Mouse (Mus musculus): ENCODE measurements around the gene Rpl37. TPM values are rescaled to one million over a fixed set of nuclear protein-coding genes. Genes with fewer than 3 reads are reported as not detected.

The Rpl37 gene
- polyA plus RNA-seq, 1 experiment from 2014 or later: 249 TPM

DNA sequence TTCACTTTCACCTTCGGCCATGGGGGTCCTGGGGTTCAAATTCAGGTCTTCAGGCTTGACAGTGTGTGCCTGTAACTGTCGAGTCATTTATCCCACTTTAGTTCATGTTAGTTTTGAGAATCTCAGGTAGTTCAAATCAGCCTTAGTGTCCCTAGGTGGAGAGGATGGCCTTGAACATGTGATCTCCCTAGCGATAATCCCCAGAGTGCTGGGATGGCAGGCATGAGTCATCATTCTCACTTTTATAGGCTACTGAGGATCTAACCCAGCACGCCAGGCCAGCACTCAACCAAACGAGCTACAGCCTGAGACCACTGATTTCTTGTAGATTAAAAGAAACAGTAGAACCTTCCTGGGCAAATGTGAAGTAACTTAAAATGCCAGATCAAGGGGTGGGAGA lies 25.6 kb downstream of the Rpl37 start:
- Histone ChIP-seq H3K9ac (ENCODE audit: low read depth, low read length) (no peak overlapping the region), H3K4me2 (ENCODE audit: low read depth, low read length) (0 out of 2 replicates have a peak overlapping the region, but pooled peaks have one; percentile 18), H3K36me3 (ENCODE audit: control insufficient read depth, insufficient read depth) (no peaks in the 10 kb centered on the region; the same call in 1 of the 2 replicates), H3K4me1 (ENCODE audit: control insufficient read depth, low read depth, low read length) (peaks cover 56% of the 10 kb centered on the region), H3K27ac (ENCODE audit: low read length) (peak overlapping the region; percentile 85), H3K4me3 (ENCODE audit: low read depth, low read length) (no peak overlapping the region), H3K27me3 (ENCODE audit: control insufficient read depth, insufficient read depth, low read depth, low read length) (no peaks in the 10 kb centered on the region), H3K9me3 (replicated peaks; ENCODE audit: control insufficient read depth, low read length) (no peaks in the 10 kb centered on the region)
- 30% methylated on average over 5 of the region's 5 CpGs for WGBS (ENCODE audit: insufficient replicate concordance)
- ATAC-seq (ENCODE audit: low read depth): no peak

GRCm38 (mm10) chr15:5142714-5143113 lies 26.3 kb downstream of the Rpl37 start:
- H3K4me2 ChIP-seq (ENCODE audit: low read depth, low read length): no peak overlapping the region
- no peaks in the 10 kb centered on the region for H3K9me3 ChIP-seq (replicated peaks; ENCODE audit: control insufficient read depth, low read length)
- H3K27ac ChIP-seq (ENCODE audit: low read length): peak overlapping the region; percentile 85
- H3K27me3 ChIP-seq (ENCODE audit: control insufficient read depth, insufficient read depth, low read depth, low read length): no peaks in the 10 kb centered on the region
- H3K4me3 ChIP-seq (ENCODE audit: low read depth, low read length): no peak overlapping the region
- WGBS (ENCODE audit: insufficient replicate concordance): 46% methylated on average over 5 of the region's 5 CpGs
- no peak overlapping the region for H3K9ac ChIP-seq (ENCODE audit: low read depth, low read length)
- peaks cover 50% of the 10 kb centered on the region for H3K4me1 ChIP-seq (ENCODE audit: control insufficient read depth, low read depth, low read length)
- H3K36me3 ChIP-seq (ENCODE audit: control insufficient read depth, insufficient read depth): no peaks in the 10 kb centered on the region; the same call in 1 of the 2 replicates
- no peak for ATAC-seq (ENCODE audit: low read depth)

- under 1% methylated on average over 46 of the region's 80 CpGs for WGBS (ENCODE audit: insufficient replicate concordance)
- Histone ChIP-seq H3K36me3 (ENCODE audit: control insufficient read depth, insufficient read depth) (no peaks in the 10 kb centered on the region; the same call in 1 of the 2 replicates), H3K4me1 (ENCODE audit: control insufficient read depth, low read depth, low read length) (peaks cover 45% of the 10 kb centered on the region), H3K9me3 (replicated peaks; ENCODE audit: control insufficient read depth, low read length) (no peaks in the 10 kb centered on the region), H3K27ac (ENCODE audit: low read length) (peak within 1 kb of the TSS; percentile 94), H3K4me3 (ENCODE audit: low read depth, low read length) (peak within 1 kb of the TSS; percentile 99), H3K9ac (ENCODE audit: low read depth, low read length) (peak within 1 kb of the TSS; percentile 97), H3K4me2 (ENCODE audit: low read depth, low read length) (peak within 1 kb of the TSS; percentile 84), H3K27me3 (ENCODE audit: control insufficient read depth, insufficient read depth, low read depth, low read length) (no peaks in the 10 kb centered on the region)
- peak; percentile 83 for ATAC-seq (ENCODE audit: low read depth)
Observed at GRCm38 (mm10) chr15:5143361-5144020, 27.0 kb downstream of the Rpl37 start, which contains the start of gene Prkaa1. Gene Prkaa1 (plus strand): TSS chr15:5143861.

DNA sequence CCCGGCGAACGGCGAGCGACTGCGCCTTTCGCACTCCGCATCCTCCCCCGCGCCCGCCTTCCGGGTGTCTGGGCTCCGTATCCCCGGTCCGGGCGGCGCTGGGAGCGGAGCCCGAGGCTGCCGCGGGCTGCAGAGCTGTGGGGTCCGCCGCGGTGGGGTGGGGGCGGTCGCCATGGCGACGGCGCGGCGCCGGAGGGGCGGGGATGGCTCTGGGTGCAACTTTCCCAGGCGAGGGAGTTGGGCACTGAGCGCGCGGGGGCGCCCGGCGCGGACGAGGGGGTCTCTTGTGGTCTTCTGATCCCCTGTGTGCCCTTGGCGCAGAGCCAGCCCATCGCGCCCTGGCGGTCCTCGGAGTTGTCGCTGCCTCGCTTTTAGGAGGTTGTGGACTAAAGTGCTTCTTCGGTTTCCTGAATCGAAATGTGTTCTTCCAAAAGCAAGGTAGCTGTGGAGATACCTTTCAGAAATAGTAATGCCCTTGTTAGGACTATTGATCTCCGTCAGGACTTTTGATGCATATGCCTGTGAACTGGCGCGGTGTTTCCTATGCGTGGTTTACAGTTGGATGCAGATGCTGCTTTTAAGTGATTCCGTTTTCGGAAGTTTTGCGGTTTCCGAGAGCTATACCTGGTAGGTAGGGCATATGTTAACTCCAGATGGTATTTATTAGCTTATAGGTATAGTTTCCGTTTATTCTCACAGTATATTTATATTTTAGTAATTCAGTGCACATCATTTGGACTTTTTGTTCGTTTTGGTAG lies 27.8 kb downstream of the Rpl37 start:
- Histone ChIP-seq H3K4me1 (ENCODE audit: control insufficient read depth, low read depth, low read length) (peaks cover 42% of the 10 kb centered on the region), H3K4me2 (ENCODE audit: low read depth, low read length) (peak overlapping the region; percentile 84), H3K9me3 (replicated peaks; ENCODE audit: control insufficient read depth, low read length) (no peaks in the 10 kb centered on the region), H3K27ac (ENCODE audit: low read length) (peak overlapping the region; percentile 94), H3K9ac (ENCODE audit: low read depth, low read length) (peak overlapping the region; percentile 97), H3K4me3 (ENCODE audit: low read depth, low read length) (peak overlapping the region; percentile 99), H3K27me3 (ENCODE audit: control insufficient read depth, insufficient read depth, low read depth, low read length) (no peaks in the 10 kb centered on the region), H3K36me3 (ENCODE audit: control insufficient read depth, insufficient read depth) (no peaks in the 10 kb centered on the region; the same call in 1 of the 2 replicates)
- peak; percentile 32 for ATAC-seq (ENCODE audit: low read depth)
- under 1% methylated on average over 58 of the region's 61 CpGs for WGBS (ENCODE audit: insufficient replicate concordance)

GRCm38 (mm10) chr15:5145196-5145945 lies 28.9 kb downstream of the Rpl37 start:
- H3K36me3 ChIP-seq (ENCODE audit: control insufficient read depth, insufficient read depth): no peaks in the 10 kb centered on the region; the same call in 1 of the 2 replicates
- peak overlapping the region; percentile 97 for H3K9ac ChIP-seq (ENCODE audit: low read depth, low read length)
- H3K4me2 ChIP-seq (ENCODE audit: low read depth, low read length): peak overlapping the region; percentile 84
- H3K9me3 ChIP-seq (replicated peaks; ENCODE audit: control insufficient read depth, low read length): no peaks in the 10 kb centered on the region
- H3K27ac ChIP-seq (ENCODE audit: low read length): peak overlapping the region; percentile 54
- ATAC-seq (ENCODE audit: low read depth): no peak
- 55% methylated on average over 9 of the region's 9 CpGs for WGBS (ENCODE audit: insufficient replicate concordance)
- H3K4me3 ChIP-seq (ENCODE audit: low read depth, low read length): peak overlapping the region; percentile 99
- no peaks in the 10 kb centered on the region for H3K27me3 ChIP-seq (ENCODE audit: control insufficient read depth, insufficient read depth, low read depth, low read length)
- peaks cover 34% of the 10 kb centered on the region for H3K4me1 ChIP-seq (ENCODE audit: control insufficient read depth, low read depth, low read length)

- Histone ChIP-seq H3K27ac (ENCODE audit: low read length) (no peak overlapping the region), H3K9ac (ENCODE audit: low read depth, low read length) (no peak overlapping the region)
- 77% methylated on average over 4 of the region's 4 CpGs for WGBS (ENCODE audit: insufficient replicate concordance)
Observed at GRCm38 (mm10) chr15:5149187-5149586, 32.7 kb downstream of the Rpl37 start.

GRCm38 (mm10) chr15:5152171-5152570 lies 35.7 kb downstream of the Rpl37 start:
- no peak for ATAC-seq (ENCODE audit: low read depth)
- Histone ChIP-seq H3K4me1 (ENCODE audit: control insufficient read depth, low read depth, low read length) (peaks cover 8% of the 10 kb centered on the region), H3K9me3 (replicated peaks; ENCODE audit: control insufficient read depth, low read length) (no peaks in the 10 kb centered on the region), H3K4me3 (ENCODE audit: low read depth, low read length) (no peak overlapping the region), H3K27me3 (ENCODE audit: control insufficient read depth, insufficient read depth, low read depth, low read length) (no peaks in the 10 kb centered on the region), H3K4me2 (ENCODE audit: low read depth, low read length) (no peak overlapping the region), H3K9ac (ENCODE audit: low read depth, low read length) (no peak overlapping the region), H3K27ac (ENCODE audit: low read length) (no peak overlapping the region), H3K36me3 (ENCODE audit: control insufficient read depth, insufficient read depth) (no peaks in the 10 kb centered on the region)
- WGBS (ENCODE audit: insufficient replicate concordance): 87% methylated on average over 6 of the region's 6 CpGs

More at GRCm38 (mm10) chr15:5149187-5149586, 32.7 kb downstream of the Rpl37 start:
- peaks cover 13% of the 10 kb centered on the region for H3K4me1 ChIP-seq (ENCODE audit: control insufficient read depth, low read depth, low read length)
- no peak for ATAC-seq (ENCODE audit: low read depth)
- H3K9me3 ChIP-seq (replicated peaks; ENCODE audit: control insufficient read depth, low read length): no peaks in the 10 kb centered on the region
- no peak overlapping the region for H3K4me3 ChIP-seq (ENCODE audit: low read depth, low read length)
- H3K36me3 ChIP-seq (ENCODE audit: control insufficient read depth, insufficient read depth): no peaks in the 10 kb centered on the region; the same call in 1 of the 2 replicates
- H3K27me3 ChIP-seq (ENCODE audit: control insufficient read depth, insufficient read depth, low read depth, low read length): no peaks in the 10 kb centered on the region
- no peak overlapping the region for H3K4me2 ChIP-seq (ENCODE audit: low read depth, low read length)

DNA sequence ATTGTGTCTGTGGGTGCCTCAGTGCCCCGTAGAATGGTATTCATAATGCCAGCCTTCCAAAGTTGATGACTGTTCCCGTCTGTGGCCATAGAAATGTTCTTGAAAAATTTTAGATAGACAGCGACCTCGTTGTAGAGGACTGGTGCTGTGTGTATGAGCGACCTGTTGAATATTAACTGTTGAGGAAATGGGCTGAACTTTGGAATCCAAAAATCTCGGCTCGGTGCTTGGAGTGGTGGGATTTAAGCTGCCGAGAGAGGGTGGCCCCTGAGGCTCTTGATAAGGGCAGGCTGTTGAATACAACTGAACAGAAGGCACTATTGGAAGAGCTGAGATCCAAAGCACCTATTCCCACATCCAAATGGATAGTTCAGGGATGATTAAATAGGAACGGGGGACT lies 38.2 kb downstream of the Rpl37 start:
- 69% methylated on average over 9 of the region's 9 CpGs for WGBS (ENCODE audit: insufficient replicate concordance)
- peak; percentile 60 for ATAC-seq (ENCODE audit: low read depth)
- H3K9ac ChIP-seq (ENCODE audit: low read depth, low read length): no peak overlapping the region

More for the DNA sequence above, 38.2 kb downstream of the Rpl37 start:
- Histone ChIP-seq H3K4me1 (ENCODE audit: control insufficient read depth, low read depth, low read length) (peaks cover 10% of the 10 kb centered on the region), H3K36me3 (ENCODE audit: control insufficient read depth, insufficient read depth) (no peaks in the 10 kb centered on the region), H3K4me3 (ENCODE audit: low read depth, low read length) (no peak overlapping the region), H3K27me3 (ENCODE audit: control insufficient read depth, insufficient read depth, low read depth, low read length) (no peaks in the 10 kb centered on the region), H3K27ac (ENCODE audit: low read length) (peak overlapping the region; percentile 70), H3K9me3 (replicated peaks; ENCODE audit: control insufficient read depth, low read length) (no peaks in the 10 kb centered on the region), H3K4me2 (ENCODE audit: low read depth, low read length) (peak overlapping the region; percentile 33; the same call in 1 of the 2 replicates)

Data from liver, embryonic 16.5 days (tissue).